8 mouse cellular contexts compared by ENCODE assay signal in genomic region chr19:29334068-29334745, GRCm38 (mm10). TPM values are rescaled to one million over a fixed set of nuclear protein-coding genes. Genes with fewer than 3 reads are reported as not detected.
DNase-seq lines count a peak whose midpoint lies in the region; ATAC-seq and TF ChIP-seq lines count a peak whose summit lies in the region.

Gene Rln1 (minus strand): TSS chr19:29334670.

- no peak for TF ChIP-seq POLR2A in lung, adult 2 months (IDR thresholded peaks at IDR 0.05; ENCODE audit: borderline replicate concordance, extremely low read depth, low read depth, low read length)

- H3K9me3 ChIP-seq in lung, embryonic 15.5 days = no peaks in the 10 kb centered on the region
- no peaks in the 10 kb centered on the region for H3K9me3 ChIP-seq in forebrain, embryonic 16.5 days (ENCODE audit: control insufficient read depth, low read length)
- H3K9me3 ChIP-seq in intestine, postnatal 0 days (ENCODE audit: control insufficient read depth) = no peaks in the 10 kb centered on the region
- H3K9me3 ChIP-seq in liver, embryonic 16.5 days (replicated peaks; ENCODE audit: control insufficient read depth, low read length) = no peaks in the 10 kb centered on the region

- 1% methylated on average over 23 of the region's 23 CpGs for WGBS in lung, embryonic 15.5 days
- 5% methylated on average over 23 of the region's 23 CpGs for WGBS in lung, adult 2 months
- WGBS in forebrain, embryonic 16.5 days = 2% methylated on average over 23 of the region's 23 CpGs
- WGBS in intestine, postnatal 0 days = 6% methylated on average over 23 of the region's 23 CpGs
- WGBS in liver, embryonic 16.5 days (ENCODE audit: insufficient replicate concordance) = 10% methylated on average over 23 of the region's 23 CpGs

- DNase-seq in lung, adult 2 months = no peak
- peak; percentile 15 to 49 for DNase-seq in cerebellum, adult 18-20 months
- peak; percentile 33 for DNase-seq in right cerebral cortex, postnatal 25 days
- no peak for DNase-seq in thymus, postnatal 25 days

- peak within 1 kb of the TSS; percentile 35 for H3K9ac ChIP-seq in lung, embryonic 15.5 days
- peak within 1 kb of the TSS; percentile 65 for H3K9ac ChIP-seq in forebrain, embryonic 16.5 days (replicated peaks; ENCODE audit: low read depth, low read length)
- H3K9ac ChIP-seq in intestine, postnatal 0 days (ENCODE audit: low read depth, low read length) = 0 out of 2 replicates have a peak within 1 kb of the TSS, but pooled peaks have one; percentile 17
- H3K9ac ChIP-seq in liver, embryonic 16.5 days (ENCODE audit: low read depth, low read length) = no peak within 1 kb of the TSS; the same call in 1 of the 2 replicates

- peak within 1 kb of the TSS; percentile 79 for H3K4me2 ChIP-seq in lung, embryonic 15.5 days
- H3K4me2 ChIP-seq in forebrain, embryonic 16.5 days (ENCODE audit: low read length) = peak within 1 kb of the TSS; percentile 75
- H3K4me2 ChIP-seq in intestine, postnatal 0 days (replicated peaks; ENCODE audit: low read depth) = peak within 1 kb of the TSS; percentile 63
- H3K4me2 ChIP-seq in liver, embryonic 16.5 days (ENCODE audit: low read depth, low read length) = peak within 1 kb of the TSS; percentile 44

- ATAC-seq in lung, embryonic 15.5 days (ENCODE audit: borderline replicate concordance, extremely low read depth, low FRiP score, low TSS enrichment) = no peak
- ATAC-seq in forebrain, embryonic 16.5 days = peak; percentile 89
- no peak for ATAC-seq in intestine, postnatal 0 days
- no peak for ATAC-seq in liver, embryonic 16.5 days (ENCODE audit: low read depth)

- TF ChIP-seq CTCF in lung, adult 2 months (IDR thresholded peaks at IDR 0.05; ENCODE audit: insufficient read depth, low read length) = no peak
- TF ChIP-seq CTCF in intestine, postnatal 0 days (IDR thresholded peaks at IDR 0.05; ENCODE audit: low read depth) = no peak

- H3K36me3 ChIP-seq in lung, embryonic 15.5 days = no peaks in the 10 kb centered on the region
- no peaks in the 10 kb centered on the region for H3K36me3 ChIP-seq in forebrain, embryonic 16.5 days (ENCODE audit: control insufficient read depth, insufficient read depth)
- H3K36me3 ChIP-seq in intestine, postnatal 0 days (ENCODE audit: control insufficient read depth, insufficient read depth) = no peaks in the 10 kb centered on the region
- no peaks in the 10 kb centered on the region for H3K36me3 ChIP-seq in liver, embryonic 16.5 days (ENCODE audit: control insufficient read depth, insufficient read depth)

- peak within 1 kb of the TSS; percentile 36 for H3K4me3 ChIP-seq in lung, embryonic 15.5 days
- H3K4me3 ChIP-seq in lung, adult 2 months (replicated peaks; ENCODE audit: extremely low read depth, low read depth, low read length) = no peak within 1 kb of the TSS
- H3K4me3 ChIP-seq in forebrain, embryonic 16.5 days (replicated peaks; ENCODE audit: low read length) = peak within 1 kb of the TSS; percentile 49
- H3K4me3 ChIP-seq in intestine, postnatal 0 days (ENCODE audit: low read depth, low read length) = peak within 1 kb of the TSS; percentile 35
- H3K4me3 ChIP-seq in liver, embryonic 16.5 days (ENCODE audit: low read depth, low read length) = peak within 1 kb of the TSS; percentile 16

- peaks cover 20% of the 10 kb centered on the region for H3K27me3 ChIP-seq in lung, embryonic 15.5 days
- no peaks in the 10 kb centered on the region for H3K27me3 ChIP-seq in forebrain, embryonic 16.5 days (replicated peaks; ENCODE audit: control insufficient read depth, insufficient read depth, low read length)
- H3K27me3 ChIP-seq in intestine, postnatal 0 days (replicated peaks; ENCODE audit: control insufficient read depth, insufficient read depth, low read length) = peaks cover 15% of the 10 kb centered on the region; the same call in 1 of the 2 replicates
- peaks cover 25% of the 10 kb centered on the region for H3K27me3 ChIP-seq in liver, embryonic 16.5 days (ENCODE audit: control insufficient read depth, insufficient read depth, low read depth, low read length)

- no peak within 1 kb of the TSS for H3K27ac ChIP-seq in lung, embryonic 15.5 days
- H3K27ac ChIP-seq in forebrain, embryonic 16.5 days (ENCODE audit: low read length) = no peak within 1 kb of the TSS
- H3K27ac ChIP-seq in intestine, postnatal 0 days (ENCODE audit: low read depth, low read length) = no peak within 1 kb of the TSS
- no peak within 1 kb of the TSS for H3K27ac ChIP-seq in liver, embryonic 16.5 days (ENCODE audit: low read length)

- H3K4me1 ChIP-seq in lung, embryonic 15.5 days = no peaks in the 10 kb centered on the region; the same call in 1 of the 2 replicates
- no peaks in the 10 kb centered on the region for H3K4me1 ChIP-seq in lung, adult 2 months (ENCODE audit: control insufficient read depth, insufficient read depth, low read length)
- peaks cover 10% of the 10 kb centered on the region; the same call in 1 of the 2 replicates for H3K4me1 ChIP-seq in forebrain, embryonic 16.5 days (replicated peaks; ENCODE audit: control insufficient read depth, insufficient read depth, low read length)
- no peaks in the 10 kb centered on the region for H3K4me1 ChIP-seq in intestine, postnatal 0 days (replicated peaks; ENCODE audit: control insufficient read depth, insufficient read depth, low read length)
- H3K4me1 ChIP-seq in liver, embryonic 16.5 days (ENCODE audit: control insufficient read depth, low read depth, low read length) = no peaks in the 10 kb centered on the region

RNA-seq across cellular contexts. Expression of gene Rln1, which starts in this region (rescaled TPM):
- polyA plus RNA-seq in lung, embryonic 15.5 days (2015; fragmentation: Nextera tagmentation; extraction: Ambion mirVana) = 0.47 TPM in 1 of 2 replicates, not detected in the other
- not detected in 2 replicates for polyA plus RNA-seq in lung, adult 2 months (2012; rRNA removed)
- 2.8 and 3.9 TPM in 2 replicates for polyA plus RNA-seq in forebrain, embryonic 16.5 days (2015; fragmentation: Nextera tagmentation; extraction: Ambion mirVana)
- polyA plus RNA-seq in intestine, postnatal 0 days (2015; fragmentation: Nextera tagmentation; extraction: Ambion mirVana) = not detected in 2 replicates
- polyA plus RNA-seq in liver, embryonic 16.5 days (2015; fragmentation: Nextera tagmentation; extraction: Ambion mirVana) = not detected in 2 replicates

Comparison
In these comparisons a context has a peak if more than half of its experiments do, and no peak if none do; other contexts are left out.
1. DNase-seq: peak in cerebellum, adult 18-20 months (2 of 2) and right cerebral cortex, postnatal 25 days (single experiment); none in lung, adult 2 months (single experiment) and thymus, postnatal 25 days (single experiment).
2. Peak in every context shown above with its lines, with median percentiles within 50 percentile points of each other: H3K4me2 ChIP-seq.